Mouse (Mus musculus): Measurements from ENCODE around the gene Scn8a.
A peak's percentile ranks its signal among the peaks of the same experiment; 100 is the strongest.
"Not testable (repeated sequence)": the region's sequence is repeated elsewhere in the genome, so short reads cannot be mapped to it uniquely, and the experiment has no call there.

The Scn8a gene

DNA sequence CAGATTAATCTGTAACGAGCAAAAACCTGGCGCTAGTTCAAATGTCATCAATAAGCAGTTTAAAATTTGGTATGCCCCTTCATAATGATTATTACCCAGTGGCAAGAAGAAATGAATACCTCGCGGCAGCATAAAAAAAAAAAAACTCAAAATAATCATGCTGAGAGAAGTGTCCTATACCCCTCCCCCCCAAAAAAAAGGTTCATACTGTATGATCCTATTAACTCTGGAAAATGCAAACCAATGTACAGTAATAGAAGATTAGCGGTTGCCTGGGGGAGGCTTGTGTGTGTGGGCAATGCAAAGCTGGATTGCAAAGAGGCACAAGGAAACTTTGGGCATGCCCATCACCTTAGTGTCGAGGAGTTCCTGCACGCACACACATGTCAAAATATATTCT is at the start of gene Scn8a:
Gene Scn8a, plus strand, starts transcription at position 301 of the 400 bp plus-strand sequence.
- DNase-seq (ENCODE audit: low read depth), result no peak

DNA sequence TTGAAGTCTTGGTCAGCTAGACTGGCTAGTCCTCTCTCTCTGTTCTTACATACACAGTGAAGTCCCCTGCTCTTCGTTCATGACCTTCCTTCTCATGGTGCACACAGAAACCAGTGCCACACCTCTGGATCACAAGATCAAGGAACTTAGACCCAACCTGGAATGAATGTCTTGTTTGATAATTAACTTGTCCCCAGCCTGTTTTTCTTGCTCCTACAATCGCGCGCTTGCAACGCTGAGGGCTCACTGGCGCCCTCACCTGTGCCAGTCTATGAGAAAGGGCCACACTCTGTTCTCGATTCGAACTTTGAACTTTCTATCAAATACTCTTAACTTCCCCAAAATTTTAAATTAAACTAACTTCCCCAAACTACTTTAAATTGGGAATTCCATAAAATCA is 47.8 kb upstream of the Scn8a start:
- DNase-seq (ENCODE audit: low read depth), result no peak

DNA sequence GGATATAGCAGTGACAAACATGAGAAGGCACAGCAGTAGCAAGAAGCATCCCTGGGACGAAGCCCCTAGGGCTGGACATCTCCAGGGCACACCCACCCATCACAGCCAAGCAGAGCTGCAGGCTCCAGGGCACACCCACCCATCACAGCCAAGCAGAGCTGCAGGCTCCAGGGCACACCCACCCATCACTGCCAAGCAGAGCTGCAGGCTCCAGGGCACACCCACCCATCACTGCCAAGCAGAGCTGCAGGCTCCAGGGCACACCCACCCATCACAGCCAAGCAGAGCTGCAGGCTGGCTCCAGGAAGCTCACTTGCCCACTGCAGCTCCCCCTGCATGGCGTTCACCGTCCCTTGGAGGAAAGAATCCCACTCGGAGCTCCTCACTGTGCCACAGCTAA is 47.3 kb upstream of the Scn8a start:
- DNase-seq (ENCODE audit: low read depth), result not testable (repeated sequence)

DNA sequence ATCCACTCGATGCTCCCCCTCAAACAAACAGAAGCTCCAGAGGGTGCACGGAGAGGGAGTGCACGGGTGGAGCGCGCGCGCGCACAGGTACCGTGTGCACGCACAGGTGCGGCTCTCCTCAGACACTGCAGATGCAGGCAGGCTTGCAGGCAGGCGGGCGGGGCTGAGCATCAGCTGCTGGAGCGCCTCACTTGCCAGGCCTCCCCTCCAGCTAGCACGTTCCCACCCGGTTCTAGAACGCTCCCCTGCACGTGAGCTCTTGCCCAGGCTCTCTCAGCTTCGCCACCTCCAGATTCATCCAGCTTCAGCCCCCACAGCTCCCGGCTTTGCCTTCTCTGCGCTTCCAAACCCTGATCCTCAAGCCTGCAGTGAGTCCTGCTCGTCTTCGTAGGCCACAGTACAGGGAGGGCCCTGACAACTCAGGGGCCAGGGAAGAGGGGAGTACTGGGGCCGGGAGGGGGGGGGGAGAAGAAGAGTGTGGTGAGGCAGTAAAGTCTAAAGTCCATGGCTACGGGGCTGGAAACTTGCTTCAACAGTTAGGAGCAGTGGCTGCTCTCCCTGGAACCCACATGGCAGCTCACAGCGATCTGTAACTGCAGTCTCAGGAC is 44.3 kb upstream of the Scn8a start:
- no peak for DNase-seq (ENCODE audit: low read depth)

DNA sequence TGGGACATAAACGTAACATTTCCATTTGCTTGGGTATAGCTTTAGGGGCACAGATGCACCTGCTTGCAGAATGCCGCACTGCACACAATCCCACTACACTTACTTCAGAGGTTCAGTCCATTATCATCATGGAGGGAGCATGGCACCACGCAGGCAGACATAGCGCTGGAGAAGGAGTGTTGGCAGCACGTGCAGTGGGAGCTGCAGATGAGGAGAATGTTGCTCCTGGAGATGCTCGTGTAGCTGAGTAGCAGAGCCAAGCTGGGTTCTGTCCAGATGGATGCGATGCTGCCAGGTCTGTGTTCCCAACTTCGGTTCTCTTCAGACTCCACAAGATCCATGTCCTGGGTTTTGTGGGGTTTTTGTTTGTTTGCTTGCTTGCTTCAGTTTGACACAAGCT is 43.6 kb upstream of the Scn8a start:
- DNase-seq (ENCODE audit: low read depth), result no peak

DNA sequence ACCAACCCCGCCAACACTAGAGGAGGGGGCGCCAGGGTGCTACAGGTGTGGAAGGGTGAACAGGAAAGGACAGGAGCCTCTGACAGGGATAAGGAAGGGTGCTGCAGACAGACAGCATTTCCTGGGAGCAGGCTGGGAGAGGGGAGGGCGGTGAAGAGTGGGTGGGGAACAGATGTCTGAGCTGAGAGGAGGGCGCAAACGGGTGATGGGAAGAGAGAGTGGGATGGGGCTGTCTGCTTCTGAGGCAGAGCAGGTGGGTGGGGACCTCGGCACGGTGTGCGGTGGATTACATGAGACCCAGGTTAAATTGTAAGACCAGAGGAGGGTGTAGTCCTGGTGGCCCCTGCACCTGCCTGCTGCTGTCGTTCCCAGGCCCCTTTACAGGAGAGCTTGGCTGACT is 39.9 kb upstream of the Scn8a start:
- DNase-seq (ENCODE audit: low read depth), result no peak

DNA sequence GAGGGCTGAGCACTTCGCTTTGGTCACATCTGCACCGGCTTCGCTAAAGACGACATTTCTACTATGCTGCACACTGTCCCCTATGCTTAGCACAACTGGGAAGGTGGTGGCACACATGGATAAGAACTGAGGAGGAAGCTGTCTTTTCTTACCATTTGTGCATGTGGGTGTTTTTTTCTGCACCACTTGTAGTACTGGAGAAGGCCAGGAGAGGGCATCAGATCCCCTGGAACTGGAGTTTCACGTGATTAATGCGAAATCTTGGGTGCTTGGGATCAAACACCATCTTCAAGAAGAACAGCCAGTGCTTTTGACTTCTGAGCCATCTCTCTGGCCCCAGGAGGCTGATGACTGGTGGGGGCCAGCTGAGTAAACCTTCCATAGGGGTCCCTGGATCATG is 39.0 kb upstream of the Scn8a start:
- no peak for DNase-seq (ENCODE audit: low read depth)

DNA sequence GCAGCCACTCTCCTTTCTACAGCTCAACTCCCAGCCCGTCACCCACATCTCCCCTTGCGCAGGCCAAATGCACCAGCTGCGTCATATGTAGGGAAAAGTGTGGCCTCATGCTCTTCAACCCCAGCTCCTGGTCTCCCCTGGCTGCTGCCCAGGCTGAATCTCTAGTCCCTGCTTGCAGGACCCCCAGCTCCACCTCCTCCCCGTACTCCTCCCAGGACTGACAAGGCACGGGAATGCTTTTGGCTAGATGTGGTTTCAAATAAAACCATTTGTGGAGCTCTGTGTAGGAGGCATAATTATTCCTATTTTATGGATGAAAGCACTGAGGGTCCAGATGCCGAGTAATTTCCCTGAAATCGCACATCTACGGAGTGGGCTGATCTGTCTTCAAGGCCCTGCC is 37.5 kb upstream of the Scn8a start:
- DNase-seq (ENCODE audit: low read depth), result no peak

DNA sequence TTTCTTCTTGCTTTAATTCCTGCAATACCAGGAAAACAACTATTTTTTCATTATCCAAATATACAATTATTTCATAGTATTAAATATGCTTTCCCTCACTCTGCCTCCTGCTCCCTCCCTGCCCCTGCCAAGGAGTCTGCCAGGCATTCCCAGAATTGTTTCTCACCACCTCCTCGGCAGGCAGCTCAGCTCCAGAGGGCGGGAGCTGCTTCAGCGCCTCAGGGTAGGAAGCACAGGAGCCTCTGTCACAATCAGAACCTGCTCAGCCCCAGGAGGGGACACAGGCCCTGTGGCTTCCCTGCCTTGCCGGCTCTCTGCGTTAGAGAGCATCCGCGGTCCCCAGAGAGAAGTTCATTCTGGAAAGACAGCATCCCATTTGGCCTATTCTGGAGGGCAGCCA is 36.9 kb upstream of the Scn8a start:
- no peak for DNase-seq (ENCODE audit: low read depth)

DNA sequence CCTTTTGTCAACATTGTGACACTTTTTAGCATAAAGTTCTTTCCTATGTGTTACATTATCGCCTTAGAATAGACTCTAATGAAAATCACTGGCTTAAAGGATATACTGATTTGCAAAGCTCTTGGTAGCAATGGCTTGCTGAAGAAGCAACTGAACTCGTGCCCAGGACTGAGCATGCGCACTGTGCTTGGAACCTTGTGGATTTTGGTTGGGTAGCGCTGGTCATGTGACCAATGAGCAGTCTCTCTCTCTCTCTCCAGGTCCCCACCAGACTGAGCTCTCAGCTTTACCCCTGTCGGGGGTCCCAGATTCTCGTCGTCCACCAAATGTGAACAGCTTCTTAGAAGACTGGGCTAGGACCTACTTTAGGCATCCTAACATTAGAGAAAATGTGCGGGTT is 32.9 kb upstream of the Scn8a start:
- no peak for DNase-seq (ENCODE audit: low read depth)

DNA sequence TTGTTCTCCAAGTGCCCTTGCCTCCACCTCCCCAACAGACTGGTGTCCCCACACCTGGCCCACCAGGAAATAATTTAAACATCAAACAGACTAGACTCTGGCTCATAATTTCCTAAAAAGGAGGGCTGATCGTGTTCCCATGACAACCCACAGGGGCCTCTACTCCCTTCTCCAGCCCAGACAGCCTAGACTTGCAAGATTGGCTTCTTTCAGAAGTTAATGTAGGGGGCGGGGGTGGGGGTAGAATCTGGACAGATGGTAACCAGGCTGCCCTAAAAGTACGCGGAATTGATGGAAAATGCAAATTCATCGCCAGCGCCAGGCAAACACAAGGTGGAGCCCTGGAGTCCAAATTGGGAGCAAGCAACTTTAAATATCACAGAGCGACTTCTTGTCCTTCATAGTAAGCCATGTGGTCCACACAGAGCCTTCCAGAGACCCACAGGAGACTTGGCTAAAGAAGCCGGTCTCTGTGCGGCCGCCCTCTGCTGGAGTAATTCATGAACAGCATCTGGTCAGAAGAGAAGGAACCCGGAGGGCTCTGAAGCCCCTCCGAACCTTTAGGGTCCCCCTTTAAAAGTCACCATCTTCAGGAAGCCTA is 31.0 kb upstream of the Scn8a start:
- DNase-seq (ENCODE audit: low read depth), result peak; percentile 27

DNA sequence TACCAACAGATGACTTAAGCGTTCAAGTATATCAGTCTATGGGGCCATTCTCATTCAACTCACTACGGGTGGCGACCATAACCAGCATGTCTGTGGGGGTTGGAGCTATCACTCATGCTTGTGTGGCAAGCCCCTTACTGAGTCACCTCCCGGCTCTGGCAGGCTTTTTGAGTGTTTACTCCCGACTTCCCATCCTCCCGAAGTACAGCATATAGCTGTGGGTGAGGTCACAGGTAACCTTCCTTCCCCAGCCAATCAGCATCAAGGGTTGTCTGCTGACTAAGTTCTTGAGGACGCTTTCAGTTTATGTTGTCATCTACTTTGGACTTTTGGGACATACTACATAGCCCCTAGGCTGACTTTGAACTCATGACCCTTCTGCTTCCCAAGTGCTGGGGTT is 25.3 kb upstream of the Scn8a start:
- no peak for DNase-seq (ENCODE audit: low read depth)

DNA sequence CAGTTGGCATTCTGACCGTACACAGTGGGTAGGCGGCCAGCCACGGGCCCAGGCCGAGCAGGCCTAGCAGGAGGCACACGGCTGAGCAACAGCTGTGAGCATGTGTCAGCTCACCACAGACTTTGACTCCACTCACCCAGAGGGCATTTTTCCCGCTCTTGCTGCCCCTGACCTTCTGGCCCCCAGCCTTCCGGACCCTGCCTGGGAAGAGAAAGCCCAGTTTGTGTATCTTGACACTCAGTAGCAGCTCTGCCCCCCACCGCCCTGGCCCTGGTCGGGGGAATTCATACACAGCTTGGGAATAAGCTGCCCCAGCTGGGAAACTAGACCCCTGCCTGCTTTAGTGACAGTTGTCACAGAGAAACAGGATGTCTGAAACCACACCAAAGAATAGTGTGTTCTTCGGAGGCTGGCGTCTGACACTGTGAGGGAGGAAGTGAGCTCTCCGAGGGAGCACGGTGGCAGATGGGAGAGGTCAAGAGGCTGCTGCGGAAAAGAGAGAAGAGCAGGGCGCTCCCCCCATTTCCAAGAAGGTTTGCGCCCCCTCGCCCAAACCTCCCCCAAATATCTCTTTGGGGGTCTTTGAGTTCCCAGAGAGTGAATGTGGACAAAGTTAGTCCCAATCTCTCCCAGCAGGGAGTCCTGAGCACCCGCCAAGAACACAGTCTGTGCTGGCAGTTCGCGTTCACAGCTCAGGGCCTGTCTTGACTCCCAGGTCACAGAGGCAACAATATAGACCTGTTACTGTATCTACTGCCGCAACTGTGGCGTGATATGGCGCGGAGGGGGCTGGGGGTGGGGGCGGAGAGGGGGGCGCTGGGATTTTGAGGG is 24.4 kb upstream of the Scn8a start:
- DNase-seq (ENCODE audit: low read depth), result no peak

DNA sequence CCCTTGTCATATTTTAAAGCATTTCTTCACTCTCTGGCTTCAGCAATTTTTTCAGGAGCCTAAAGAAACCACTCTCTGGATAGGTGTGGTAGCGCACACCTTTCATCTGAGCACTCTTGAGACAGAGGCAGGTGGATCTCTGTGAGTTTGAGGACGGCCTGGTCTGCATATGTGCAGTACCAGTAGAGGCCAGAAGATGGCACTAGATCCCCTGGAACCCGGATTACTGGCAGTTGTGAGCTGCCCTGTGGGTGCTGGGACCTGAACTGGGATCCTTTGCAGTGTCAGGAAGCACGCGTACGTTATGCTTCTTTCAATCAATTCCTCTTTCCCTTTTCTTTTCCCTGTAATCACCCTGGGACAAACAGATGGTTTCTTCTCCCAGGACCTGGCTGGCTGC is 22.5 kb upstream of the Scn8a start:
- no peak for DNase-seq (ENCODE audit: low read depth)

DNA sequence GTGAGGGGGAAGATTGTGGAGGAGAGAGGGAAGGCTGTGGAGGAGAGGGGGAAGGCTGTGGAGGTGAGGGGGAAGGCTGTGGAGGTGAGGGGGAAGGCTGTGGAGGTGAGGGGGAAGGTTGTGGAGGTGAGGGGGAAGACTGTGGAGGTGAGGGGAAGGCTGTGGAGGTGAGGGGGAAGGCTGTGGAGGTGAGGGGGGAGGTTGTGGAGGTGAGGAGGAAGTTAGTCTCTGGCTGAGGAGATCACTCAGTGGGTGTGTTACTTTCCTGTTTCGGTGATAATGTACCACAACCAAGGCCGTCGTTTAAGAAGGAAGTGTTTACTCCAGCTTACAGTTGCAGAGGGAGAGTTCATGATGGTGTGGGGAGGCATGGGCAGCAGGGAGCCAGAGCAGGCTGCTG is 12.1 kb upstream of the Scn8a start:
- no peak for DNase-seq (ENCODE audit: low read depth)

DNA sequence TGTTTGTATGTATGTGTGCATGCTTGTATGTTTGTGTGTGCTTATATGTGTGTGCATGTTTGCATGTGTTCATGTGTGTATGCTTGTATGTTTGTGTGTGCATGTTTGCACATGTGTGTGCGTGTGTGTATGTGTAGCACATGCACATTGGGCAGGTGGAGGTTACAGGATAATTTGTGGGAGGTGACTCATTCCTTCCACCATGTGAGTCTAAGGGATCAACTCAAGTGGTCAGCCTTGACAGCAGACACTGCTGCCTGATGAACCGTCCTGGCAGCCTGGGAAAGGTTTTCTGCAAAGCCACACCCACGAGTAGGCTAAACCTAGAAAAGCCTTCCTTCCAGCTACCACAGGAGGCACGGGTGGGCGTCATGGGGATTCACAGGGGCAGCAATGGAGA is 8.8 kb upstream of the Scn8a start:
- DNase-seq (ENCODE audit: low read depth), result no peak

DNA sequence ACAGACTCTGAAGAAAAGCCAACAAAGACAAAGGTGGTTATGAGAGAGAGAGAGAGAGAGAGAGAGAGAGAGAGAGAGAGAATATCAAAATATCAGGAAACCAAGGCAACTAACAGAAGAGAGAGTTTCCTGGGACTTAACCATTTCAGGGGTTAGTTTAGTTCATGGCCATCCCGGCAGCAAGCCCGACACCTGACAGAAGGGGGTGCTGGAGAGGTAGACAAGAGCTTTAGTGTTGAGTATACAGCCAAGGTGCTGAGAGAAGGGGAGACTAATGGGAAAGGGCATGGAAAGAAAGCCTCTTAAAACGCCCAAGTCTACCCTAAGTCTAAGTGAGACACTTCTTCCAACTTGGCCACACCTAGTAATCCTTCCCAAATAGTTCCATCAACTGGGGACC is 4.1 kb upstream of the Scn8a start:
- no peak for DNase-seq (ENCODE audit: low read depth)

DNA sequence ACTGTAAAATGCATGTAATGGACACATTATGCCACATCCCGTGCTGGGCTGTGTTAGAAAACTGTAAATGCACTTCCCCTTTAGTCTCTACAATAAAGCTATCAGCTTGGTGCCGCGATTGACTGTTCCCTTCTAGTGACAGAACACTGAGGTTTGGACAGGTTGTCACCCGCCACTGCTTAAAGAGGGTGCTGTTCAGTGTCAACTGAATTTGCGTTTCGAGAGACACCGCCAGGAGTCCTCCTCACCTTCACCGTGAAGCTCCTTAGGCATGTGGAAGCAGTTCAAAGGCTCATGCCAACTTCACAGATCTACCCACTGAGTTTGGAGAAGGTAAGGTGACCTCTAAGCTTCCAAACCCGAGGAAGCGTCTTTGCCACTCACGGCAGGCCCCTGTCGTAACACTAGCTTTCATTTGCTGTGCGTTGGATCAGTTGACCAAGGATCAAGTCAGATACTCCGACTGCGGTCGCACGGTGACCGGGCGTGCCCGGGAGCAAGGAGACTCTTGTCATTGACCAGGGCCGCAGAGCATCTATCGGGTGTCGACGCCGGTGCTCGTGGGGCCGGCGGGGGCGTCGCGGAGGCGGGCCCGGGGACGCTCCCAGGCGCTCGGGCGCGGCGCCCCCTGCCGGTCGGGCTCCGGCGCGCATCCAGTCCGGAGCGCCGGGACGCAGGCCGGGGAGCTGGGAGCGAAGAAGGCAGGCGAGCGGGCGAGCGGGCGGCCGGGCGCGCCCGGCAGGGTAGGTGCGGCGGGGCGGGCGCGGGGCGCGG is 530 bp downstream of the Scn8a start:
- DNase-seq (ENCODE audit: low read depth), result no peak

DNA sequence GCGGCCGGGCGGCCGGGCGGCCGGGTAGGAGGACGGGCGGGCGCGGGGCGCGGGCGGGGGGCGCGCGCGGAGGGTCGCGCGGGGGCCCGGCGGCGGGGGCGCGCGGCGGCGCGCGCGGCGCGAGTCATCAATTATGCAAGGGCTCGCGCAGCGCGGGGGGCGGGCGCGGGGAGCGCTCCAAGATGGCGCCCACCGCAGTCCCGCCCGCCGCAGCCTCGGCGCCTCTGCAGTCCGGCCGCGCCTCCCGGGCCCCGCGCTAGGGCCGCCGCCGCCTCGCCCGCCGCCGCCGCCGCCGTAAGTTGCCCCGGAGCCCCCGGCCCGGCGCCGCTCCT is 1.1 kb downstream of the Scn8a start:
- no peak for DNase-seq (ENCODE audit: low read depth)

DNA sequence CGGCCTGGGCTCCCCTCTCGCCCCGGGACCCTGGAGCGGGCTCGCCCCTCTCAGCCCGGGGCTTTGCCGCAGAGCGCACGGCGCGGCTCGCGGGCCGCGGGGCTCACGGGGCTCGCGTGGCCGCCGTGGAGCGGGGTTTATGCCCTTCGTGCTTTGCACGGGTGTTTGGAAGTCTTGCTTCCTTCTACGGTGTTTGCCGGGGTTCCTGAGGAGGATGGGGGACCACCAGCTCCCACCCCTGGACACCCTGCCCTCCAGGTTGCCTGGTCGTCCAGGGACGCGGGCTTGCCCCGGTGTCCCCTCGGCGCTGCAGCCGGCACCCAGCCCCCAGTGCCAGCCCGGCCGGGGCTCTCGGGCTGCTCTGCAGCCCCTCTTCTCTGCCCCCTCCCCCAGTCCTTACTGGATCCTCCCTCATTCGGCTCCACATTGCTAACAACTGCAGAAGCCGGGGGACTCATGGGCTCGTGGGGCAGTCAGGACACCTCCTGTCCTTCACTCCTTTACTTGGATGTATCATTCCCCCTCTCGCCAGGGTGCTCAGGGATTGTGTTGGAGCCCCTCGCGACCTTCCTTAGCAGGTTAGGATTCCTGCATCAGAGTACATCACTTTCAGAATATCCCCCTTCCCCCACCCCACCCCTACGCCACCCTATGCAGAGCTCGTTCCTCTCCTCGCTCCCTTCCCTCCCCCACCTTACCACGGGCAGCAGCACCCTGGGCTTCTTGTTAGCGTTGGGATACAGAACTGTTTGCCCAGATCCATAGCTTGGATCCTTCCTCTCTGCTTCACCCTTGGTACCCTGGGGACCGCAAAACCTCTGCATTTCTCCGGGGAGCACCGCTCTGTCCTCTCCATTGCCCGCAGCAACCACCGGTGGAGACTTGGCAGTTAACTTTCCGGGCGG is 1.7 kb downstream of the Scn8a start:
- no peak for DNase-seq (ENCODE audit: low read depth)

DNA sequence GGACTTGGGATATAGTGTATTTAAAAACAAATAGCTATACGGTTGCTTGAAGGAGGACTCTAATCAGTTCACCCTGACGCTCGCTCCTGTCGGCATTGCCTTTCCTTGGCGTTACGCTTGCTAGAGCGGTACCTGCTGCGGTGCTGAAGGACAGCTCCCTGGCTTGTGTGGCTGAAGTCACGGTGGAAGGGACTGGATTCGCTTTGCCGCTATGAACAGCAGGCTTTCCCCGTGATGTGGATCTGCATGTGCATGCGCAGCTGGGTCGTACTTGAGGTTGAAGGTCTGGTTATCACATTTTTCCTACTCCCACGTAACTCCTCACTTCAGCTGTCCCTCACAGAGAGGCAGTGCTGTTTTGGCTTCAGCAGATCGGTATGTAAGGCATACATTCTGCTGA is 3.5 kb downstream of the Scn8a start:
- peak; percentile 11 for DNase-seq (ENCODE audit: low read depth)

DNA sequence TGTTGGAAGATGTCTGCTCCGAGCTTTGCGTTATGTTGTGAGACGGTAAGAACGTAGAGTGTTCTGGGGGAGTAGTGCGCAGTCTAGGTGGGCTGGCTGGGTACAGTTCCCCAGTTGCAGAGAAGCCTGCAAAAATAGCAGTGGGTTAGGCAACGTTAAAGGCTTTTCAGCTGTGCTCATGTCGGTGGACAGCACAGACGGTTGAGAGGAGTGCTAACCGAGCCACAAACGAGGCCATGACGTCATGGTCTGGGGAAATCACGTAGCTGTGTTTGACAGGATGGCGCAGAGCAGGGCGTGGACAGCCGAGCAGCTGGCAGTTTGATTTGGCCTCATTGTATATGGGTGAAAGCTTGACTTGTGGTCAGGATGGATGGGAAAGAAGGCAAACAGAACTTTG is 9.4 kb downstream of the Scn8a start:
- DNase-seq (ENCODE audit: low read depth), result no peak

All from fibroblast of lung, adult 2 months (primary cell).